Mouse (Mus musculus) ES-Bruce4 (cell line): ENCODE data around the gene Trim71.

Experiments
- CTCF ChIP-seq: IDR thresholded peaks from one replicate; pipeline ENCODE4 v1.8.1; 2011; ENCODE audit warnings: low read depth, low read length
- EP300 ChIP-seq: IDR thresholded peaks from 2 replicates; pipeline ENCODE4 v1.6.1; 2011; ENCODE audit warnings: low read depth, low read length; ENCODE audit not compliant: insufficient read depth
- POLR2A ChIP-seq: IDR thresholded peaks from one replicate; pipeline ENCODE4 v1.8.1; 2011; ENCODE audit warnings: low read length; ENCODE audit not compliant: insufficient read depth

GRCm38 (mm10) chr9:114466871-114467270, 97.3 kb downstream of the Trim71 start:
- TF ChIP-seq CTCF (no peak), POLR2A (no peak), EP300 (no peak)
